Mouse (Mus musculus): ENCODE results near the gene Minar1. TPM values are rescaled to one million over a fixed set of nuclear protein-coding genes. Genes with fewer than 3 reads are reported as not detected.

The Minar1 gene
- polyA plus RNA-seq, 1 experiment from 2014 or later: 0.24 TPM

DNA sequence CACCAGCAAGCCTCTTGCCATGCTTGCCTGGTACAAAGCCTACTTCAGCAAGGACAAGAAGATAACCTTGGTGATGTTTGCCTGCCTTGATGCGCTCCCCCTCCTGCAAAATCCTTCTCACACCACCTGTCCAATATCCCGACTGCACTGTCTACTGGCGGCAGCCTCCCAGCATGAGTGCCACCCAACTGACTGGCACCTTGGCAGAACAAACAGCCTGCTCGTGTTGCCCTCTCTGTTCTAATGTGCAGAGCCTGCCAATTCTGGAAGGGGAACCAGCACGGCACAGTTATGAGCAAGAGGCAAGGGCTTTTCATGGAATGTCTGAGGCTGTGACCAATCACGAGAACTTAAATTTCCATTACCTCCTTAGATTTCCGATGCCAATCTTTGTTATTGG is 22.2 kb downstream of the Minar1 start:
- DNase-seq (ENCODE audit: low spot score): no peak
- no peaks in the 10 kb centered on the region for H3K36me3 ChIP-seq
- no peaks in the 10 kb centered on the region for H3K9me3 ChIP-seq
- 94% methylated on average over 7 of the region's 7 CpGs for WGBS
- no peaks in the 10 kb centered on the region for H3K4me1 ChIP-seq (replicated peaks)
- H3K27me3 ChIP-seq (ENCODE audit: insufficient read depth, poor library complexity, severe bottlenecking): no peaks in the 10 kb centered on the region
- H3K27ac ChIP-seq: no peak overlapping the region
- no peak overlapping the region for H3K4me3 ChIP-seq

DNA sequence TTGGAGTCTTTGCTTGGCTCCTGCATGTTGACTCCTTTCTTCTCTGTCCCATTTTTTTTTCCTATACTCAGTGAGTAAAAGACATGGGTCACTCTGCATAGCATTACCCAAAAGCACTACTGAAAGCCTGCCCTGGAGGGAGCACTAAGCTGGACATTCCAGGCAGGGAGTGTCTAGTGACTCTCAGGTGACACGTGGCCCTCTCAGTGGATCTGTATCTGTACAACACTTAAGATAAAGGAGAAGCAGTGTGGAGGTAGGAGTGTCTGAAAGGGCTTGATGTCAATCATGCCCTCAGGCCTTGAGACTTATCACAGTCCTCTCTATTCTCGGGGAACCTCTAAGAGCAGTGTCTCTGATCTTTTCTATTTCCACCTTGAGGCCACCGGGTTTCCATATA is 25.9 kb downstream of the Minar1 start:
- H3K27ac ChIP-seq: no peak overlapping the region
- H3K4me3 ChIP-seq: no peak overlapping the region
- H3K36me3 ChIP-seq: no peaks in the 10 kb centered on the region
- DNase-seq (ENCODE audit: low spot score): no peak
- H3K4me1 ChIP-seq (replicated peaks): no peaks in the 10 kb centered on the region
- WGBS: 79% methylated on average over 3 of the region's 3 CpGs
- H3K9me3 ChIP-seq: no peaks in the 10 kb centered on the region
- no peaks in the 10 kb centered on the region for H3K27me3 ChIP-seq (ENCODE audit: insufficient read depth, poor library complexity, severe bottlenecking)

DNA sequence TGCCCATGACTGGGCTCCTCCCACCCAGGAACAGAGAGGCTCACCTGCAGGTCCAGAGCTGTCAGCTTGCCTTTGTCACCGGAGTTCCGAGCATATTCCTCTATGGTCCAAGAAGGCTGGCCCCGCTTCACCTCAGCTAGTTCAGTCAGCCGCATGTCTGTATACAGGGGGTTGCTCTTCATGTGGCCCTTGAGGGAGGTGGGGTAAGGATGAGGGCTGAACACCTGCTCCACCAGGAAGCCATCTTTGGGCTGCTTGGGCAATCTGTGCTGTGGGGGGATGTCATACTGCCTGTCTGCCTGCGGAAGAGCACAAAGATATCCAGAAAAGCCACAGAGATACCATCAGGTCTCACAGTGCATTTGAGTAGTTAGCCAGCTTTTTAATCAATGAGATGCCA is 26.5 kb downstream of the Minar1 start:
- no peaks in the 10 kb centered on the region for H3K36me3 ChIP-seq
- H3K4me3 ChIP-seq: no peak overlapping the region
- WGBS: 91% methylated on average over 5 of the region's 5 CpGs
- no peaks in the 10 kb centered on the region for H3K9me3 ChIP-seq
- no peak for DNase-seq (ENCODE audit: low spot score)
- H3K27me3 ChIP-seq (ENCODE audit: insufficient read depth, poor library complexity, severe bottlenecking): no peaks in the 10 kb centered on the region
- no peak overlapping the region for H3K27ac ChIP-seq
- no peaks in the 10 kb centered on the region for H3K4me1 ChIP-seq (replicated peaks)

DNA sequence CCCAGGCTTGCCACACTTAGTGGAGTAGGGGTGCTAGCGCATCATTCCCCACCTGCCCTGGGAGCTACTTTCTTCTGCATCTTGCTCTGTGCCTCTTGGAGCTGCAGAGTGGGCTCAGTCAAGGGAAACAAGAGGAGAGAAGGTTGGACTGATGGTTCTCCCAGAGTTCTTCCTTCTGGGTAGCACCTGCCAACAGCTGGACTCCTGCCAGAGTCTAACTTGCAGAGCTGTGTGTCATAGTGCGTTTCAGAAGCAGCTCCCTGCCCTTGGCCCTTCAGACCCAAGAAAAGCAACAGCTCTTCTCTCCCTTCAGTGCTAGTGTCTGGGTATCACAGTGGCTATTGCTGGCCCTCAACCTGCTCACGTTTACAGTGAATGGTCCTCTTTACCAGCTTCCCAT is 30.5 kb downstream of the Minar1 start:
- 88% methylated on average over 3 of the region's 3 CpGs for WGBS
- Histone ChIP-seq H3K4me3 (no peak overlapping the region), H3K9me3 (no peaks in the 10 kb centered on the region), H3K4me1 (replicated peaks) (no peaks in the 10 kb centered on the region), H3K27ac (no peak overlapping the region), H3K27me3 (ENCODE audit: insufficient read depth, poor library complexity, severe bottlenecking) (no peaks in the 10 kb centered on the region), H3K36me3 (no peaks in the 10 kb centered on the region)
- no peak for DNase-seq (ENCODE audit: low spot score)

DNA sequence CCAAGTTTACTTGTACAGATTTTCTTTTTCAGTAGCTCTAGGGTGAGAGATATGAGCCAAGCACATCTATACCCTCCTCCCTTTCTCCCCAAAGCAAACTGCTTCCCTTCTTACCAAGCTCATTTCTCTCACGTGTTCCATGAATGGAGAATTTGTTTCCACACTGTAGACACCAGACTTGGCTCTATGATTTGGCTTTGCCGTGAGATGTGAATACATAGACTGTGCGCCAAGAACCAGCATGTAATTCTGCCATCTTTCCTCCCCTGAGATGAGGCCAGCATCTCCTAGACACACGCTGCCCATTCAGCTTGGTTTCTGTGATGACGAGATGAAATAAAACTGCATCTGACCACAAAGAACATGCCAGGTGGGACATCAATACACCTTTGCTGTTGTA is 44.5 kb downstream of the Minar1 start:
- H3K9me3 ChIP-seq: no peaks in the 10 kb centered on the region
- H3K27me3 ChIP-seq (ENCODE audit: insufficient read depth, poor library complexity, severe bottlenecking): no peaks in the 10 kb centered on the region
- H3K36me3 ChIP-seq: no peaks in the 10 kb centered on the region
- no peaks in the 10 kb centered on the region for H3K4me1 ChIP-seq (replicated peaks)
- DNase-seq (ENCODE audit: low spot score): no peak
- no peak overlapping the region for H3K4me3 ChIP-seq
- WGBS: 91% methylated on average over 5 of the region's 5 CpGs
- no peak overlapping the region for H3K27ac ChIP-seq

DNA sequence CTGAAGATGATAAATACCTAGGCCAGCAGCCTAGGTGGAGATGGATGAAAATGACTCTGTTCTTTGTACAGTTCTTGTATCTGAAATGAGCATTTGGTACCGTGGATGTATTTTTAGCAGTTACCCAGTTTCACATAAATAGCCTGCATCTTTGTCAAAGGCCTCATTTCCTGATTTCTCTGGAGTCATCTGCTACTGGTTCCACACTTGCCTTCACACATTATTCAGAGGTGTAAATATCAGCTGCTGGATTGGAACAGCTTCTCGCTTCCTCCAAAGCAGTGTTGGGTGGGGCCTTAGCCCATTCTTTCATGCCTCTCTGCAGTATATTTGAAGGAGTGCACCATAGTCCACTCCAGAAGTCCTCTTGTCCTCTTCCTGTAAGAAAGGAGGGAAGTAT is 70.3 kb downstream of the Minar1 start:
- no peak for DNase-seq (ENCODE audit: low spot score)
- Histone ChIP-seq H3K4me1 (replicated peaks) (no peaks in the 10 kb centered on the region), H3K36me3 (no peaks in the 10 kb centered on the region), H3K4me3 (no peak overlapping the region), H3K9me3 (no peaks in the 10 kb centered on the region), H3K27ac (no peak overlapping the region), H3K27me3 (ENCODE audit: insufficient read depth, poor library complexity, severe bottlenecking) (no peaks in the 10 kb centered on the region)
- WGBS: 89% methylated on average over 2 of the region's 2 CpGs

Other genes with a start within 250 kb of the Minar1 start
- 47.6 and 51.9 TPM in 2 replicates for gene Tmed3, start 81.9 kb upstream of the Minar1 start, polyA plus RNA-seq (2016; fragmentation: Nextera tagmentation; extraction: Ambion mirVana)
- gene Ankrd34c, start 115.3 kb upstream of the Minar1 start, polyA plus RNA-seq (2016; fragmentation: Nextera tagmentation; extraction: Ambion mirVana): not detected in 2 replicates